Mouse (Mus musculus) liver, postnatal 0 days (tissue): ENCODE data around the gene Ssh2. TPM values are rescaled to one million over a fixed set of nuclear protein-coding genes. Genes with fewer than 3 reads are reported as not detected.
A peak's percentile ranks its signal among the peaks of the same experiment; 100 is the strongest.

ENCODE experiments used
- ATAC-seq: fragments of 200-750 bp; cut with Nextera tagmentation; 2 replicates; pipeline ENCODE4 v1.8.0; 2017; ENCODE audit warnings: mild to moderate bottlenecking, moderate library complexity
- DNase-seq: peaks from one replicate; pipeline ENCODE4 v3.0.0-alpha.2; 2016
- H3K27ac ChIP-seq: fragments of 300-500 bp; sonication (generic); 2 replicates; pipeline ENCODE4 v1.5.1; 2014; ENCODE audit warnings: antibody characterized with exemption, moderate library complexity, mild to moderate bottlenecking, low read depth
- H3K27me3 ChIP-seq: fragments of 300-500 bp; sonication (generic); 2 replicates; pipeline ENCODE4 v1.6.1; 2014; ENCODE audit warnings: low read length, control low read depth, mixed read lengths; ENCODE audit not compliant: insufficient read depth
- H3K36me3 ChIP-seq: fragments of 300-500 bp; sonication (generic); replicated peaks from 2 replicates; pipeline ENCODE4 v1.6.1; 2014; ENCODE audit warnings: mild to moderate bottlenecking, control low read depth, low read length, moderate library complexity, mixed read lengths; ENCODE audit not compliant: insufficient read depth
- H3K4me1 ChIP-seq: fragments of 300-500 bp; sonication (generic); 2 replicates; pipeline ENCODE4 v1.6.1; 2014; ENCODE audit warnings: antibody characterized with exemption, mild to moderate bottlenecking, control low read depth; ENCODE audit not compliant: insufficient read depth
- H3K4me2 ChIP-seq: fragments of 300-500 bp; sonication (generic); 2 replicates; pipeline ENCODE4 v1.6.1; 2014; ENCODE audit warnings: low read depth, mild to moderate bottlenecking, low read length, moderate library complexity, mixed read lengths
- H3K4me3 ChIP-seq: fragments of 300-500 bp; sonication (generic); 2 replicates; pipeline ENCODE4 v1.5.1; 2014; ENCODE audit warnings: low read depth, low read length
- H3K9ac ChIP-seq: fragments of 300-500 bp; sonication (generic); replicated peaks from 2 replicates; pipeline ENCODE4 v1.6.1; 2014; ENCODE audit warnings: mild to moderate bottlenecking, moderate library complexity
- H3K9me3 ChIP-seq: fragments of 300-500 bp; sonication (generic); 2 replicates; pipeline ENCODE4 v1.6.1; 2016; ENCODE audit warnings: mild to moderate bottlenecking, control low read depth, low read length, mixed read lengths
- CTCF ChIP-seq: sonication (generic); IDR thresholded peaks from 2 replicates; pipeline ENCODE4 v1.5.1; 2016; ENCODE audit warnings: antibody characterized with exemption, low read depth
- EP300 ChIP-seq: IDR thresholded peaks from 2 replicates; pipeline ENCODE4 v1.6.1; 2016; ENCODE audit warnings: antibody characterized with exemption, low read depth, mild to moderate bottlenecking
- WGBS: fragments of 180-500 bp; shearing (Covaris S2); extraction: QIAGEN DNeasy Blood & Tissue Kit; methylation state at CpG from one replicate; pipeline ENCODE4 v1.1.7; 2014; ENCODE audit not compliant: insufficient replicate concordance; 5-methylcytosine and 5-hydroxymethylcytosine counted together
- polyA plus RNA-seq: library from polyadenylated mRNA; unstranded; fragments of >200 nt; fragmentation: Nextera tagmentation; extraction: Ambion mirVana; gene quantifications from 2 replicates; pipeline ENCODE4 v1.2.1, GENCODE M21; 2015

The Ssh2 gene
- polyA plus RNA-seq, 1 experiment from 2014 or later, result 4.4 TPM

GRCm38 (mm10) chr11:77215483-77215882, 604 bp upstream of the Ssh2 start:
- ATAC-seq, result peak; percentile 24; the same call in 1 of the 2 replicates
- Histone ChIP-seq H3K4me1 (peaks cover 8% of the 10 kb centered on the region), H3K9me3 (no peaks in the 10 kb centered on the region), H3K4me3 (peak overlapping the region; percentile 77), H3K9ac (peak overlapping the region; percentile 85), H3K27ac (peak overlapping the region; percentile 79), H3K4me2 (peak overlapping the region; percentile 99), H3K27me3 (no peaks in the 10 kb centered on the region), H3K36me3 (no peaks in the 10 kb centered on the region)
- 4% methylated on average over 11 of the region's 11 CpGs for WGBS
- DNase-seq, result no peak
- TF ChIP-seq CTCF, result no peak
- no peak for TF ChIP-seq EP300

- TF ChIP-seq EP300 (no peak), CTCF (no peak)
- Histone ChIP-seq H3K4me3 (peak overlapping the region; percentile 77), H3K4me2 (peak overlapping the region; percentile 99), H3K9me3 (no peaks in the 10 kb centered on the region), H3K27me3 (no peaks in the 10 kb centered on the region), H3K9ac (peak overlapping the region; percentile 85), H3K36me3 (no peaks in the 10 kb centered on the region), H3K27ac (peak overlapping the region; percentile 79; the same call in 1 of the 2 replicates), H3K4me1 (peaks cover 8% of the 10 kb centered on the region)
- 1% methylated on average over 11 of the region's 11 CpGs for WGBS
- DNase-seq, result peak; percentile 20
- 0 out of 2 replicates have a peak, but pooled peaks have one; percentile 3 for ATAC-seq
Observed at GRCm38 (mm10) chr11:77216761-77217130, 659 bp downstream of the Ssh2 start.

GRCm38 (mm10) chr11:77230765-77231164, 14.7 kb downstream of the Ssh2 start:
- Histone ChIP-seq H3K4me1 (no peaks in the 10 kb centered on the region), H3K4me2 (no peak overlapping the region), H3K9me3 (no peaks in the 10 kb centered on the region), H3K27me3 (no peaks in the 10 kb centered on the region), H3K36me3 (no peaks in the 10 kb centered on the region), H3K27ac (no peak overlapping the region), H3K9ac (no peak overlapping the region), H3K4me3 (no peak overlapping the region)
- WGBS, result 65% methylated on average over 2 of the region's 2 CpGs
- DNase-seq (no peak), ATAC-seq (no peak)
- TF ChIP-seq CTCF, result no peak
- no peak for TF ChIP-seq EP300

- Histone ChIP-seq H3K27me3 (no peaks in the 10 kb centered on the region), H3K4me2 (no peak overlapping the region), H3K4me1 (no peaks in the 10 kb centered on the region), H3K9ac (no peak overlapping the region), H3K4me3 (no peak overlapping the region), H3K9me3 (no peaks in the 10 kb centered on the region), H3K36me3 (no peaks in the 10 kb centered on the region), H3K27ac (no peak overlapping the region)
- 58% methylated on average over 2 of the region's 2 CpGs for WGBS
- ATAC-seq, result no peak
- DNase-seq, result no peak
- TF ChIP-seq EP300, result no peak
- no peak for TF ChIP-seq CTCF
Observed at GRCm38 (mm10) chr11:77231514-77231913, 15.4 kb downstream of the Ssh2 start.

- H3K9ac ChIP-seq, result no peak overlapping the region
- 0 out of 2 replicates have a peak, but pooled peaks cover 2% of the 10 kb centered on the region for H3K4me1 ChIP-seq
- H3K27ac ChIP-seq, result no peak overlapping the region
- H3K9me3 ChIP-seq, result no peaks in the 10 kb centered on the region
- TF ChIP-seq EP300, result no peak
- no peak for TF ChIP-seq CTCF
- 96% methylated on average over 1 of the region's 1 CpGs for WGBS
- no peak for ATAC-seq
- no peak overlapping the region for H3K4me3 ChIP-seq
- no peaks in the 10 kb centered on the region for H3K27me3 ChIP-seq
- no peaks in the 10 kb centered on the region for H3K36me3 ChIP-seq
- no peak for DNase-seq
- H3K4me2 ChIP-seq, result no peak overlapping the region
Observed at GRCm38 (mm10) chr11:77235267-77235666, 19.2 kb downstream of the Ssh2 start.

- Histone ChIP-seq H3K9me3 (no peaks in the 10 kb centered on the region), H3K36me3 (no peaks in the 10 kb centered on the region), H3K4me3 (no peak overlapping the region), H3K9ac (no peak overlapping the region), H3K27me3 (no peaks in the 10 kb centered on the region), H3K27ac (peak overlapping the region; percentile 59), H3K4me2 (no peak overlapping the region), H3K4me1 (peaks cover 2% of the 10 kb centered on the region; the same call in 1 of the 2 replicates)
- peak; percentile 15 for DNase-seq
- ATAC-seq, result peak; percentile 47; the same call in 1 of the 2 replicates
- WGBS, result 55% methylated on average over 1 of the region's 1 CpGs
- TF ChIP-seq CTCF, result no peak
- TF ChIP-seq EP300, result 0 out of 2 replicates have a peak, but pooled peaks have one; percentile 20
Observed at GRCm38 (mm10) chr11:77239658-77240345, 23.7 kb downstream of the Ssh2 start.
